Mouse (Mus musculus) inflammation-experienced regulatory T-cells, adult 6 months (primary cell): Measurements from ENCODE around the gene Paqr6. TPM values are rescaled to one million over a fixed set of nuclear protein-coding genes. Genes with fewer than 3 reads are reported as not detected.
A peak's percentile ranks its signal among the peaks of the same experiment; 100 is the strongest.
"Not testable (repeated sequence)": the region's sequence is repeated elsewhere in the genome, so short reads cannot be mapped to it uniquely, and the experiment has no call there.

Source experiments
- ATAC-seq: one replicate; pipeline ENCODE4 v1.8.0; 2017
- polyA plus RNA-seq, 3 experiments: library from polyadenylated mRNA; unstranded; fragments of 100-300 nt; shearing (Covaris generic); gene quantifications; one replicate each; pipeline ENCODE4 v1.2.1; 2017

The Paqr6 gene
- polyA plus RNA-seq, 3 experiments from 2014 or later: not detected

DNA sequence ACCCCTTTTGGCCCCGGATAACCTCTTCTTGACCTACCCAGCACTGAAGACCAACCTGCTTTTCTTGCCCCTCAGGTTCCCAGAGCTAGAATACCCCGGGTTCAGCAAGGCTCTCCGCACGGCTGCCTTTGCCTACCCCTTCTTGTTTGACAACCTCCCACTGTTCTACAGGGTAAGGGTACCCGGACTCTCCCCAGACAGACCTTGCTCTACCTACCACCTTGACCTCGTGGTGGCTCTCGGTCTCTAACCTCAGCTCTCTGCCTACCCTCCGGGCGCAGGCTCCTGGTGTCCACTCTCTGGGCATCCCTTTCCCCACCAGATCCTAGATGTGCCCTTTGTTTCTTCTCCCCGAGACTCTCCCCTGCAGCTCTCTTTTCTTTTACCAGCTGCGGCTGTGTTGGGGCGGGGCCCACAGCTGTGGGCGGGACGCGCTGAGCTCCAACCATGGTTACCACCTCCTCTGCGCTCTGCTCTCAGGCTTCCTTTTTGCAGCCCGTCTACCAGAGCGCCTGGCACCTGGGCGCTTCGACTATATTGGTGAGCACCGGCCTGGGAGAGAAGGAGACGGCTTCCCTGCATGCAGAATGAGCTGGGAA is 2.5 kb downstream of the Paqr6 start:
- peak; percentile 91 for ATAC-seq

DNA sequence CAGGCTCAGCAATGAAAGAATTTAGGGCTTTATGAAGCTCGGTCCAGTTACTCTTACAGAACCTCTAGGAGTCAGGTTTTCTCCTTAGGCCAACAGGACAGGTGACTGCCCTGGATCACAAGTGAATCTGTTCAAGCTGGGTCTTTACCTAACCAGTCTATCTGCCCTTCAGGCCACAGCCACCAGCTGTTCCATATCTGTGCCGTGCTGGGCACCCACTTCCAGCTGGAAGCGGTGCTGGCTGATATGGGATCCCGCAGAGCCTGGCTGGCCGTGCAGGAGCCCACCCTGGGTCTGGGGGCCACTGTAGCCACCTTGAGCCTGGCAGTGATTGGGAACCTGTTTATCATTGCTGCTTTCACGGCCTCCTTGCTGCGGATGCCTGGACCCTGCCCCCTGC is 3.1 kb downstream of the Paqr6 start:
- not testable (repeated sequence) for ATAC-seq

DNA sequence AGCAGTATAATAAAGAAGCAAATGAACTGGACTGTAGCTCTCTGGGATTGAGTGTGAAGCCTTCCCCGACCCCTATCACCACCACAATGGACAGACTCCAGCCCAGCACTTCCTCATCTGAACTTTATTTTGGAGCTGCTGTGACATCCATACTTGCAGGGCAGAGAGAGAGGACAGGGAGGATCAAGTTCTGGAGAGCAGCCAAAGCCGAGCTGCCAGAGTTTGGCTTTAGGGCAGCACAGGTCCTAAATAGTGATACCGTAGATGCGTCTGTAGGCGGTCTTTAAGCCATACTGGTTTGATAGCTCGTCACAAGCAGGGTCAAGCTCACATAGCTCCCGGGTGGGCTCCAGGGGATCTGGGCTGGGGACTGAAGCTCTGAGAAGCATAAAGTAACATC is 4.1 kb downstream of the Paqr6 start:
- ATAC-seq: not testable (repeated sequence)

DNA sequence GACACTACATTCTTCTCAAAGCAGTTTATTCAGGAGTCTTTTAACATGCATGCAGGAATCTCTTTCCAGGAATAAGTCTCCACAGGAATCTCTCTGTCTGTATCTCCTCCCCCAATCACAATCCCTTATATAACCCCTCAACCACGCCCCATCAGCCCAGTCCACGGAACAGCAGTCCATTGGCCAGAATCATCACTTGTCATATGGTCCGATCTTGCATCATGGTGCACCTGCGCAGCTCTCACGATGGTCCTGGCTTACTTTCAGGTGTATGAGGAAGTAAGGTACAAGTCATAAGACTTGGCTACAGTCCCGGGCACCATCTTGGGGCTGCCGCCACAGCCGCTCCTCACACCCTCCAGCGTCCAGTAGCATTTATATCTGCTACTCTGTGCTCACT is 8.3 kb downstream of the Paqr6 start, which contains the start of gene Bglap3:
Bglap3 (minus strand) TSS at position 101 of the 400 bp plus-strand sequence.
- ATAC-seq: not testable (repeated sequence)

DNA sequence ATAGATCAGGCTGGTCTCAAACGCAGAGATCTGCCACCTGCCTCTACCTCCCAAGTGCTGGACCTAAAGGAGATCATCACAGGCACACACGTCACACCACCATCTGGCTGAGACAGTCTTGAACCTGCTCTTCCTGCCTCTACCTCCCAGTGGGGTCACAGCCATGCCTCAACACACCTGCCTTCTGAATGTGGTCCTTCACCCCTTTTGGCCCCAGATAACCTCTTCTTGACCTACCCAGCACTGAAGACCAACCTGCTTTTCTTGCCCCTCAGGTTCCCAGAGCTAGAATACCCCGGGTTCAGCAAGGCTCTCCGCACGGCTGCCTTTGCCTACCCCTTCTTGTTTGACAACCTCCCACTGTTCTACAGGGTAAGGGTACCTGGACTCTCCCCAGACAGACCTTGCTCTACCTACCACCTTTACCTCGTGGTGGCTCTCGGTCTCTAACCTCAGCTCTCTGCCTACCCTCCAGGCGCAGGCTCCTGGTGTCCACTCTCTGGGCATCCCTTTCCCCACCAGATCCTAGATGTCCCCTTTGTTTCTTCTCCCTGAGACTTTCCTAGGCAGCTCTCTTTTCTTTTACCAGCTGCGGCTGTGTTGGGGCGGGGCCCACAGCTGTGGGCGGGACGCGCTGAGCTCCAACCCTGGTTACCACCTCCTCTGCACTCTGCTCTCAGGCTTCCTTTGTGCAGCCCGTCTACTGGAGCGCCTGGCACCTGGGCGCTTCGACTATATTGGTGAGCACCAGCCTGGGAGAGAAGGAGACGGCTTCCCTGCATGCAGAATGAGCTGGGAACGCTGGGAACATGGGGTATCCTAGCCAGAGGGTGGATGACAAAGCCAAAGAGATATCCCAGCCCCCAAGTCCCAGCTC is 11.6 kb downstream of the Paqr6 start:
- peak; percentile 85 for ATAC-seq

DNA sequence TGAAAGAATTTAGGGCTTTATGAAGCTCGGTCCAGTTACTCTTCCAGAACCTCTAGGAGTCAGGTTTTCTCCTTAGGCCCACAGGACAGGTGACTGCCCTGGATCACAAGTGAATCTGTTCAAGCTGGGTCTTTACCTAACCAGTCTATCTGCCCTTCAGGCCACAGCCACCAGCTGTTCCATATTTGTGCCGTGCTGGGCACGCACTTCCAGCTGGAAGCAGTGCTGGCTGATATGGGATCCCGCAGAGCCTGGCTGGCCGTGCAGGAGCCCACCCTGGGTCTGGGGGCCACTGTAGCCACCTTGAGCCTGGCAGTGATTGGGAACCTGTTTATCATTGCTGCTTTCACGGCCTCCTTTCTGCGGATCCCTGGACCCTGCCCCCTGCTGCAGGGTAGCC is 12.3 kb downstream of the Paqr6 start:
- ATAC-seq: not testable (repeated sequence)

DNA sequence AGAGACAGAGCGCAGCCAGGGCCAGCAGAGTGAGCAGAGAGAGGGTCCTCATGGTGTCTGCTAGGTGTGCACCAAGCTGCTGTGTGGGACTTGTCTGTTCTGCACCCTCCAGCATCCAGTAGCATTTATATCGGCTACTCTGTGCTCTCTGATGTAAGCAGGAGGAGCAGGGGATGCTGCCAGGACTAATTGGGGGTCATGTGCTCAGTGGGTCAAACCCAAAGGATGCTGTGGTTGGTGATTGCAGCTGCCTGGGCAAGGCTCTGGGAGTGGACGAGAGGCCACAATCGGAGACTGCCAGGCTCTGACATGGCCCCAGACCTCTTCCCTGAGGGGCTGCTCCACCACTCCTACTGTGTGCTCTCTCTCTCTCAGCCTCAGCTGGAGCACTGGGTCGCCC is 14.2 kb downstream of the Paqr6 start, which contains the start of gene Bglap2:
Bglap2 (minus strand) TSS at position 101 of the 400 bp plus-strand sequence.
- not testable (repeated sequence) for ATAC-seq

DNA sequence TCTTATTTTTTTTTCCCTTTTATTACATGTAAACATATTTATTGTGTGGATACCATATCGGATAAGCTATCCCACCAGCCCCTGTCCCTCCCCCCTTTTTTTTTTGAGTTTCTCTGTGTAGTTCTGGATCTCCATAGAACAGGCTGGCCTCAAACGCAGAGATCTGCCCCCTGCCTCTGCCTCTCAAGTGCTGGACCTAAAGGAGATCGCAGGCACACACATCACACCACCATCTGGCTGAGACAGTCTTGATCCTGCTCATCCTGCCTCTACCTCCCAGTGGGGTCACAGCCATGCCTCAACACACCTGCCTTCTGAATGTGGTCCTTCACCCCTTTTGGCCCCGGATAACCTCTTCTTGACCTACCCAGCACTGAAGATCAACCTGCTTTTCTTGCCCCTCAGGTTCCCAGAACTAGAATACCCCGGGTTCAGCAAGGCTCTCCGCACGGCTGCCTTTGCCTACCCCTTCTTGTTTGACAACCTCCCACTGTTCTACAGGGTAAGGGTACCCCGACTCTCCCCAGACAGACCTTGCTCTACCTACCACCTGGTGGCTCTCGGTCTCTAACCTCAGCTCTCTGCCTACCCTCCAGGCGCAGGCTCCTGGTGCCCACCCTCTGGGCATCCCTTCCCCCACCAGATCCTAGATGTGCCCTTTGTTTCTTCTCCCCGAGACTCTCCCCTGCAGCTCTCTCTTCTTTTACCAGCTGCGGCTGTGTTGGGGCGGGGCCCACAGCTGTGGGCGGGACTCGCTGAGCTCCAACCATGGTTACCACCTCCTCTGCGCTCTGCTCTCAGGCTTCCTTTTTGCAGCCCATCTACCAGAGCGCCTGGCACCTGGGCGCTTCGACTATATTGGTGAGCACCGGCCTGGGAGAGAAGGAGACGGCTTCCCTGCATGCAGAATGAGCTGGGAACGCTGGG is 17.3 kb downstream of the Paqr6 start:
- peak; percentile 99 for ATAC-seq

DNA sequence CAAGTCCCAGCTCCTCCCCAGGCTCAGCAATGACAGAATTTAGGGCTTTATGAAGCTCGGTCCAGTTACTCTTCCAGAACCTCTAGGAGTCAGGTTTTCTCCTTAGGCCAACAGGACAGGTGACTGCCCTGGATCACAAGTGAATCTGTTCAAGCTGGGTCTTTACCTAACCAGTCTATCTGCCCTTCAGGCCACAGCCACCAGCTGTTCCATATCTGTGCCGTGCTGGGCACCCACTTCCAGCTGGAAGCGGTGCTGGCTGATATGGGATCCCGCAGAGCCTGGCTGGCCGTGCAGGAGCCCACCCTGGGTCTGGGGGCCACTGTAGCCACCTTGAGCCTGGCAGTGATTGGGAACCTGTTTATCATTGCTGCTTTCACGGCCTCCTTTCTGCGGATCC is 18.0 kb downstream of the Paqr6 start:
- ATAC-seq: not testable (repeated sequence)

DNA sequence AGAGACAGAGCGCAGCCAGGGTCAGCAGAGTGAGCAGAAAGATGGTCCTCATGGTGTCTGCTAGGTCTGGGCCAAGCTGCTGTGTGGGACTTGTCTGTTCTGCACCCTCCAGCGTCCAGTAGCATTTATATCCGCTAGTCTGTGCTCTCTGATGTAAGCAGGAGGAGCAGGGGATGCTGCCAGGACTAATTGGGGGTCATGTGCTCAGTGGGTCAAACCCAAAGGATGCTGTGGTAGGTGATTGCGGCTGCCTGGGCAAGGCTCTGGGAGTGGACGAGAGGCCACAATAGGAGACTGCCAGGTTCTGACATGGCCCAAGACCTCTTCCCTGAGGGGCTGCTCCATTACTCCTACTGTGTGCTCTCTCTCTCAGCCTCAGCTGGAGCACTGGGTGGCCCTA is 20.0 kb downstream of the Paqr6 start, which contains the start of gene Bglap:
Bglap (minus strand) TSS at position 101 of the 400 bp plus-strand sequence.
- no peak for ATAC-seq

DNA sequence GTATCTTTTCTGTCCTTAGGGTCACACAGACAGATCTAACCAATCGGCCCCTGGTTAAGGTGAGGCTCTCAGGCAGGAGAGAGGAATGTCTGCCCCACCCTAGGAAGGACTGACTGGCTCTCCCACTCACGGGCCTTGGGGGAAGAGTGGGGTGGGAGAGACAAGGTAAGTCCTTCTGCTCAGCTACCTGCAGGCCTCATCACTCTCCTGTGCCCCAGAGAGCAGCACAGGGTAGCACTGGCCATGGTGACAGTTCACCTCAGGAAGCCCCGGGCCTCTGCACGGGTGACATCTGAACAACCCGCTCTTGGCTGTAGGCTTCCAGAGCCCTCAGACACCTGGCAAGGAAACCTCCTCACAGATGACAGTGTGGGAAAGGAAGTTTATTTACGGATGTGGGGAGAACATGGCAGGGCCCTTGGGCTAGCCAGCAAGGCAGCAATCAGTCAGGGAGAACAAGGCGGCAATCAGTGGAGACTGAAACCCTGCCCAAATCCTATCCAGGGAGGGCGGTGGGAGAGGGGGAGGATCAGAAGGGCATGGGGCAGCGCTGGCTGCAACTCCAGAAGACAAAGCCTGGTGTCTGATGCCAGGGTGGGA is 29.5 kb downstream of the Paqr6 start:
- no peak for ATAC-seq

DNA sequence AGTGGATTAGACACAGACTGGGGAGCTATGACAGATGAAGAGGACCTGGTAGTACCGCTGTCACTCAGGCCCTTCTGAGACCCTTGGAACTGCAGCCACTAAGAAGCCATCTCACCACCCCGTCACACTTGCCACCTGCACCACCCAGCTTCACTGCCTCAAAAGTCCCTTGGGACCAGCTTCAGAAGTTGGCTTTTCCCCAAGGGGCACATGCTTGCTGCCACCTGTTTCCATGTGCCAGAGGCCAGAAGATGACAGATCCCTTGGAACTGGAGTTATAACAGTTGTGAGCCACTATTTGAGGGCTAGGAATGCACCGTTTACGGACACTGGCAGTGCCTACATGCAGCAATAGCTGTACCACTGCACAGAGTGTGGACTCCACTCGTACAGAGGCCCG is 30.9 kb downstream of the Paqr6 start:
- no peak for ATAC-seq

DNA sequence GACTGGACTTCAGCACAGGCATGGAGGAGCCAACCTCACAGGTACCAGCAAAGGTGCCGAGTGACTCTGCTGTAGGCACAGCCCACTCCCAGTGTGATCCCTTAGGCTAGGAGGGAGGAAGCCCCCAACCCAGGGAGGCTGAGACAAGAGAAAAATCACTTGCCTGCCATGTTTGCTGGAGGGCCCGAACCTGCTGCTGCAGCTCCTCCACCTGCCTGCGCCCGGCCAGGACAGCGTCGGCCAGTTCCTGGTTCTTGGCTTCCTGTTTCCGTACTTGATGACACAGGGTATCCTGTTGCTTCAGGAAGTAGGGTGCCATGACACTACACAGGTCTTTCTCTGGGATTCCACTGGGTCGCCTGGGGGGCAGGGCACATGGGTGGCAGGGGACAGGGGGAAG is 31.4 kb downstream of the Paqr6 start:
- ATAC-seq: no peak

DNA sequence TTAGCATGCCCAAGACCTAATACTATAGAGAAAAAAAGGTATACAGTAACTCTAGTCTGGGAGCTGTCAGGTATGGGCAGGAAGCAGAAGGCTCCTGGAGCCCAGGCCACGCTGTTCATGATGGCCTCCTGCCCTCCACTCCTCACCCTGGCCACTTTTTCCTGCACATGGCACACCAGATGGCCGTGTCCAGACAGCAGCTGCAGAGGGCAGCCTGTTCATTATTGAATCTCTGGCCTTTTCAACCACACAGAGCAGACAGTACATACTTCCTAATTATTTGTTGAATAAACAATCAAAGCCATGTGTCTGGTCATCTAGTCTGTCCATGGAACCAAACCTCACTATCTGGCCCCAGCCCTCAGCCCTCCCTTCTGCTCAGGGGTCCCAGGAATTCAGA is 34.3 kb downstream of the Paqr6 start:
- ATAC-seq: no peak

DNA sequence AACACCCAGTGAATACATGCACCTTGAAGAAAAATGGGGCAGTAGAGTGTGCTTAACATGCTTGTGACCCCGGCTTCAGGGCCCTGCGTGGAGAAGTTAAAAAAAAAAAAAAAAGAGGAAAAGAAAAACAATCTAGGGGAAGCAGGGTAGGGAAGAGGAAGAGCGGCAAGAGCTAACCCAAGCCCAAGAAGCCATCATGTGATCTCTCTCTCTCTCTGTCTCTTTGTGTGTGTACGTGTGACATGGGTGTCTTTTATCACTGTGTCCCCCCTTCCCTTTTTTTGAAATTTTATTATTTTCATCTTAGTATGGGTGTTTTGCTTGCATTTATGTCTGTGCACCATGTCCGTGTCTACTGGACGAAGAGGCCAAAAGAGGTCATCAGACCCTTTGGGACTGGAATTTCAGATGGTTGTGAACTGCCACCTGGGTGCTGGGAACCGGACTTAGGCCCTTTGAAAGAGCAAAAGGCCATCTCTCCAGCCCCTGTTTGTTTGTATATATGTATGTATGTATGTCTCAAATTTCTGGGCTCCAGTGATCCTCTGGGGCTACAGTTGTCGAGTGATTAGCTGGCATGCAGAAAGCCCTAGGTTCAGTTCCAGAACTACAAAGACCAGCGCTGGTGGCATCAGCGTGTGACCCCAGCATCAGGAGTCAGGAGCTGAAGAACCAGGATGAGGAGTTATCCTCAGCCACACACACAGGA is 39.3 kb downstream of the Paqr6 start:
- ATAC-seq: no peak

DNA sequence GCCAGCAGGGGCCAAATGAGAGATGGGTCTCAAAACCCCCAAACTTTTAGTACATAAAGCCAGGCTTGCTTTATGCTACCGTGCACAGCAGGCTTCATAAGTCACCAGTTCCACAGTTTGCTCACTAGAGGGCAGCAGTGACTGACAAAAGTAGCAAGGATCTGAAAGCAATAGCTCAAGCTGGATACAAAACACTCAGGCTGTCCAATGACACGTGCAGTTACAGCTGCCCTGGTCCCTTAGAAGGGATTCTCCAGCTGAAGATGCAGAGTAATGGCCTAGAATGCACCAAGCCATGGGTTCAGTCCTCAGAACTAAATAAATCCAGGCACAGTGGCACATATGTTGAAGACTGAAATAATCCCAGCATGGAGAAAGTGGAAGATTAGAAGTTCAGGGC is 42.7 kb downstream of the Paqr6 start:
- peak; percentile 35 for ATAC-seq

DNA sequence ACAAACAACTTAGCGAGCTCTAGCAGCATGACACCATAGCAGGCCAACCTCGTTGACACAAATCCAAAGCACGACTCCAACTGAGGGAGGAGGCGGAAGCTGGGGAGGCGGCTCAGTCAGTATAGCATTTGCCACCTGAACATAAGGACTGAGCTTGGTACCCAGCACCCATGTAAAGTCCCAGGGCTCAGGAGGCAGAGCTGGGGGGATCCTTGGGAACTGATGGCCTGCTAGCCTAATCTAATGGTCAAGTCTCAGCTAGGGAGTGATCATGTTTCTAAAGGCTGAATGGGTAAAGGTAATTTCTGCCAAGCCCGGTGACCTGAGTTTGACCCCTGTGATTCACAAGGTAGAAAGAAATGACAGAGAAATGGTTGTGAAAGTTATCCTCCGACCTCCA is 43.1 kb downstream of the Paqr6 start:
- no peak for ATAC-seq

DNA sequence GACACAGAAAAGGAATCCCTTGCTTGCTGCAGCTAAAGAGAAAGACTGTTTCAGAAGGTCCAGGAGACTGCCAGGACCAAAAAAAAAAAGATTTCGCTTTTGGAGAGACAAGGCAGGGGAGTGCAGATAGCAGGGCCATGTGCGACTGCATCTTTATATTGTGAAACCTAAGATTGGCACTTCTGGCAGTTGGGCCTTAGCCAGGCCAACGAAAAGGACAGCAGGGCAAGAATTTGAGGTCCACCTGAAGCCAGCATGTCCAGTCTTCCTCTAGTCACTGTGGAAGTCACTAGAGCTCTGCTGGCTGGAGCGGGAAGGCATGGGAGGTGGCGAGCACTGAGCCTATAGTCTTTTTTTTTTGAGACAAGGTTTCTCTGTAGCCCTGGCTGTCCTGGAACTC is 44.6 kb downstream of the Paqr6 start:
- ATAC-seq: no peak

DNA sequence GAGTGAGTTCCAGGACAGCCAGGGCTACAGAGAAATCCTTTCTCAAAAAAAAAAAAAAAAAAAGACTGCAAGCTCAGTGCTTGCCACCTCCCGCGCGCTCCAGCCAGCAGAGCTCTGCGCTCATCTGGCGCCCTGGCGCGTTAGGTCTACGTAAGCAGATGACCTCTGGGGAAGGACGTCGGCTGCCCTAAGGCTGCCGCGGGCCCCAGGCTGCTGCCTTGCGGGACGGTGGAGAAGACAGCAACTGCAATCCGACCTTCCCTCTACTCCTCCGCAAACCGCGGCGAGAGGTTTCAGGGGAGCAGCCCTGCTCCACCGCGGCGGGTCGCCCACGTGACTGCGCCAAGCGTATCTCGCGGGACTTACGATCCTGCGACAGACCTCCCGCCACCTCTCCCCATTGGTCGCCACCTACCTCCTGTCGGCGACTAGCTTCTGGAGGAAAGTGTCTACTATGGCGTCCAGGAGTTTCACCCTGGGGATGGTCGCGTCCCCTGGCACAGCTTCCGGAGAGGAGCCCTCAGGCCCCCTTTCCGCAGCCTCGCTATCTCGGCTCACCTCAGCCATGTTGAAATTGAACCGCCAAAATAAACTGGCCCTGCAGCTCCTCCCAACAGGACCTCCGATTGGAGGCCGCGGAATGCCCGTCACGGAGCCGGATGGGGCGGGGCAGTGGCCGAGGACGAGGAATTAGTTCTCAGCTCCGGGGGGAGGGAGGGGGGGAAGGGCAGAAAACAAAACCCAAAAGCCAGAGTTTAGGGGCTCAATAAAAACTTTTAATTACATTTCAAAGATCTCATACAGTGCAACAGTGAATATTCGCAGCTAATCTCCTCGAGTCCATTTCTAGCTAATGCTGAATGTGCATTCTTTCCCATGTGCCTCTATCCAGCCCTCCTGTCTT is 45.6 kb downstream of the Paqr6 start, which contains the start of gene Pmf1:
Pmf1 (minus strand) TSS at position 591 of the 904 bp plus-strand sequence.
- peak; percentile 96 for ATAC-seq

DNA sequence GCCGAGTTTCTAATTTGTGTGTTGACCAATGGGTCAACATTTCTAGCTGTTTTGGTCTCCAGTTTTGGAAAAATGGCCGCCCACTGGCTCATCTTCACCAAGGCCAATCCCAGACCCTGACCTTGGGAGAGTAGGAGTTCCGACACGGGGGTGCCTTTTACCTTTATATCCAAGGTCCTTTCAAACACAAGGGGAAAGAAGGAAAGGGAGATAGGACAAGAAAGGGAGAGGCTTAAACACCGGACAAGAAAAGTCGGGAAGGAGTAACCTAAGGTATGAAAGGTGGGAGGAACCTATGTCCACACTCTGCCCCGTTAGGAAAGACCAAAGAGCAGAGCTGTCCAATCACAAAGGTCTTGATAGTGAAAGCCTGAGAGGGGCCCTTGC is 46.3 kb downstream of the Paqr6 start:
- no peak for ATAC-seq
